ENCODE assay signal across 8 mouse cellular contexts in the genomic region with DNA sequence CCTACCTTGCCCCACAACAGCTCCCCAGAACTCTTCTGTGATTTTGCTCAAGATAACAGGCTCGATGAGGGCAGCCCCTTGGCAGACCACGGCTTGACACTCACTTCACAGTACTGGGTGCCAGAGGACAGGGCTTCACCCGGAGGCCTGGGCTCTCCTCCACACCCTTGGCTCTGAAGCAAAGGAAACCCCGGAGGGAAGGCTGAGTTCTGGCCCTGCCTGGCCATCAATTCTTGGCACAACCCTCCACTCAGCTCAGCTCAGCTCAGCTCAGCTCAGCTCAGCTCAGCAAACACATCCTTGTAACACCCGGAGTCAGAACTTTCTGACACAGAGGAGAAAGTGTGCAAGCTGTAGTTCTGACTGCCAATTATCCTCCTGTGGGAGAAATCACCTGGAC. TPM values are rescaled to one million over a fixed set of nuclear protein-coding genes. Genes with fewer than 3 reads are reported as not detected.
A peak's percentile ranks its signal among the peaks of the same experiment; 100 is the strongest.
DNase-seq lines count a peak whose midpoint lies in the region; TF ChIP-seq lines count a peak whose summit lies in the region.

No protein-coding gene starts in this region.

- H3K27ac ChIP-seq in olfactory bulb, adult 2 months (ENCODE audit: insufficient read depth, low read depth, low read length), result peak overlapping the region; percentile 68

- H3K4me1 ChIP-seq in olfactory bulb, adult 2 months (ENCODE audit: control insufficient read depth, insufficient read depth, low read length), result peaks cover 80% of the 10 kb centered on the region

- intact Hi-C loops in left cerebral cortex, postnatal 25 days (cut with DNase I), result no loop called here

- no peak for TF ChIP-seq POLR2A in olfactory bulb, adult 2 months (IDR thresholded peaks at IDR 0.05; ENCODE audit: insufficient read depth, low read depth, low read length)

- TF ChIP-seq CTCF in olfactory bulb, adult 2 months (IDR thresholded peaks at IDR 0.05; ENCODE audit: insufficient read depth, low read depth, low read length), result no peak

- peak; percentile 70 for DNase-seq in cerebellum, adult 11-12 months
- no peak for DNase-seq in cerebellum, adult 11 months
- peak; percentile 77 to 83 for DNase-seq in adrenal gland, postnatal 36 days
- peak; percentile 80 to 82 for DNase-seq in heart, adult 9 months (ENCODE audit: low spot score in 2 of 2)
- peak; percentile 69 to 71 for DNase-seq in kidney, postnatal 36 days
- DNase-seq in left cerebral cortex, postnatal 25 days (ENCODE audit: low spot score in 2 of 2), result no peak
- no peak for DNase-seq in embryo, embryonic 11 days

- WGBS in olfactory bulb, adult 2 months, result 5% methylated on average over 5 of the region's 5 CpGs

- H3K4me3 ChIP-seq in olfactory bulb, adult 2 months (ENCODE audit: insufficient read depth, low read depth, low read length), result no peak overlapping the region

RNA-seq across cellular contexts. Expression of gene Ncor2, which starts 30.3 kb away (rescaled TPM):
- total RNA-seq in adrenal gland, postnatal 36 days (2021), result 100 to 1,000 TPM; 217 to 310 TPM
- not detected in 2 replicates for polyA plus RNA-seq in olfactory bulb, adult 2 months (2012; ENCODE audit: insufficient read depth, insufficient read length, low replicate concordance, missing spikeins)
- 100 to 1,000 TPM; 183 to 200 TPM for total RNA-seq in left cerebral cortex, postnatal 25 days (2021)

Comparison
In these comparisons a context has a peak if more than half of its experiments do, and no peak if none do; other contexts are left out.
1. DNase-seq: peak in cerebellum, adult 11-12 months (single experiment), adrenal gland, postnatal 36 days (2 of 2), heart, adult 9 months (2 of 2) and kidney, postnatal 36 days (2 of 2); none in cerebellum, adult 11 months (single experiment), left cerebral cortex, postnatal 25 days (0 of 2) and embryo, embryonic 11 days (single experiment).